Mouse (Mus musculus) forebrain, embryonic 15.5 days (tissue): Measurements from ENCODE around the gene Leprot. TPM values are rescaled to one million over a fixed set of nuclear protein-coding genes. Genes with fewer than 3 reads are reported as not detected.
A peak's percentile ranks its signal among the peaks of the same experiment; 100 is the strongest.

Source experiments
- ATAC-seq: fragments of 200-750 bp; cut with Nextera tagmentation; replicated peaks from 2 replicates; pipeline ENCODE4 v1.8.0; 2017; ENCODE audit warnings: mild to moderate bottlenecking, moderate TSS enrichment, moderate library complexity
- H3K27ac ChIP-seq: fragments of 300-500 bp; sonication (generic); replicated peaks from 2 replicates; pipeline ENCODE4 v1.5.1; 2015; ENCODE audit warnings: mild to moderate bottlenecking, inconsistent platforms
- H3K27me3 ChIP-seq: fragments of 300-500 bp; sonication (generic); 2 replicates; pipeline ENCODE4 v1.6.1; 2015; ENCODE audit warnings: inconsistent platforms
- H3K36me3 ChIP-seq: fragments of 300-500 bp; sonication (generic); 2 replicates; pipeline ENCODE4 v1.6.1; 2015; ENCODE audit warnings: mild to moderate bottlenecking, inconsistent platforms
- H3K4me1 ChIP-seq: fragments of 300-500 bp; sonication (generic); 2 replicates; pipeline ENCODE4 v1.6.1; 2015; ENCODE audit warnings: inconsistent platforms
- H3K4me2 ChIP-seq: fragments of 300-500 bp; sonication (generic); replicated peaks from 2 replicates; pipeline ENCODE4 v1.6.1; 2015; ENCODE audit warnings: mild to moderate bottlenecking, inconsistent platforms
- H3K4me3 ChIP-seq: fragments of 300-500 bp; sonication (generic); 2 replicates; pipeline ENCODE4 v1.5.1; 2015; ENCODE audit warnings: mild to moderate bottlenecking, inconsistent platforms
- H3K9ac ChIP-seq: fragments of 300-500 bp; sonication (generic); replicated peaks from 2 replicates; pipeline ENCODE4 v1.6.1; 2015; ENCODE audit warnings: mild to moderate bottlenecking, inconsistent platforms
- H3K9me3 ChIP-seq: fragments of 300-500 bp; sonication (generic); 2 replicates; pipeline ENCODE4 v1.6.1; 2016; ENCODE audit warnings: inconsistent platforms
- WGBS: fragments of 180-500 bp; shearing (Covaris S2); methylation state at CpG from one replicate; pipeline ENCODE4 v1.1.7; 2015; ENCODE audit warnings: mixed read lengths; 5-methylcytosine and 5-hydroxymethylcytosine counted together
- polyA plus RNA-seq: library from polyadenylated mRNA; unstranded; fragments of >200 nt; fragmentation: Nextera tagmentation; extraction: Ambion mirVana; gene quantifications from 2 replicates; pipeline ENCODE4 v1.2.1, GENCODE M21; 2015

The Leprot gene
- polyA plus RNA-seq, 1 experiment from 2014 or later: 88.7 TPM

DNA sequence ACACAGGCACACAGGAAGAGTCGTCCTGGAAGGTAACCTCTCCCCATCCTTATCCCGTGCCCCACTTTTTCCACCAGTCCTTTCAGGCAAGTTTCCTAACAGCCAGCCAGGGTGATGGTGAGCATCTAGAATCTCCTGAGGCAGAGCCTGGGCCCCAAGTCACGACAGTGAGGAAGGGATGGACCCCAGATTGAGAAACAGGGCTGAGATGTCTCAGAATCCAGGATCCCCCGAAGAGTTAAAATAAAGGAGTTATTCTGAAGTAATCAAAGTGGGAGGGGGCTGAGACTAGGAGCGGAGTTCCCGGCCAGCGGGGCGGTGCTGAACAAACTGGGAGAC, 692 bp upstream of the Leprot start:
- H3K36me3 ChIP-seq: 0 out of 2 replicates have a peak, but pooled peaks cover 3% of the 10 kb centered on the region
- H3K27ac ChIP-seq: peak overlapping the region; percentile 44; the same call in 1 of the 2 replicates
- peak overlapping the region; percentile 43 for H3K9ac ChIP-seq
- 0% methylated on average over 8 of the region's 8 CpGs for WGBS
- H3K27me3 ChIP-seq: no peaks in the 10 kb centered on the region
- H3K4me1 ChIP-seq: peaks cover 23% of the 10 kb centered on the region
- H3K4me2 ChIP-seq: peak overlapping the region; percentile 49
- no peaks in the 10 kb centered on the region for H3K9me3 ChIP-seq
- ATAC-seq: no peak
- H3K4me3 ChIP-seq: peak overlapping the region; percentile 85

GRCm38 (mm10) chr4:101647976-101648642, 591 bp downstream of the Leprot start:
- under 1% methylated on average over 20 of the region's 20 CpGs for WGBS
- ATAC-seq: no peak
- Histone ChIP-seq H3K4me1 (peaks cover 23% of the 10 kb centered on the region), H3K36me3 (no peaks in the 10 kb centered on the region), H3K4me3 (peak overlapping the region; percentile 85), H3K27ac (peak overlapping the region; percentile 95), H3K4me2 (peak overlapping the region; percentile 59), H3K9ac (peak overlapping the region; percentile 95), H3K9me3 (no peaks in the 10 kb centered on the region), H3K27me3 (no peaks in the 10 kb centered on the region)

DNA sequence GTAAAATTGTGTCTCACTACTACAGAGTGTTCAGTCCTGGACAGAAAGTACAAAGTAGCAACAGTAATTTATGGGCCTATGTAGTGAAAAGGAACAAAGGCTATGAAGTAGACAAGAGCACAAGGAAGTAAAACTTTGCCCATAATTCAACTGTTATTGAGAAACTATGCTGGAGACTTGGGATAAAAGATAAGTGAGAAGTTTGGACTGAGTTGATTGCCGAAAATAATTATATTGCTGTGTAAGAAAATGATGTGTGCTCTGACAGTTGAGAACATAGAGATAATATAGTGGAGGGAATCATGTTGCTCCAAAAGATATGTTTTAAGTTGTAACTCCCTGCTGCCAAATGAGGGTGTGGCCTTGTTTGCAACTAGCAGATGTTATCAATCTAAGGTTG, 1.2 kb downstream of the Leprot start:
- no peaks in the 10 kb centered on the region for H3K9me3 ChIP-seq
- 0 out of 2 replicates have a peak overlapping the region, but pooled peaks have one; percentile 95 for H3K27ac ChIP-seq
- peak overlapping the region; percentile 95; the same call in 1 of the 2 replicates for H3K9ac ChIP-seq
- H3K27me3 ChIP-seq: no peaks in the 10 kb centered on the region
- ATAC-seq: no peak
- peak overlapping the region; percentile 59 for H3K4me2 ChIP-seq
- 85% methylated on average over 1 of the region's 1 CpGs for WGBS
- peaks cover 23% of the 10 kb centered on the region for H3K4me1 ChIP-seq
- H3K4me3 ChIP-seq: peak overlapping the region; percentile 85
- H3K36me3 ChIP-seq: no peaks in the 10 kb centered on the region

DNA sequence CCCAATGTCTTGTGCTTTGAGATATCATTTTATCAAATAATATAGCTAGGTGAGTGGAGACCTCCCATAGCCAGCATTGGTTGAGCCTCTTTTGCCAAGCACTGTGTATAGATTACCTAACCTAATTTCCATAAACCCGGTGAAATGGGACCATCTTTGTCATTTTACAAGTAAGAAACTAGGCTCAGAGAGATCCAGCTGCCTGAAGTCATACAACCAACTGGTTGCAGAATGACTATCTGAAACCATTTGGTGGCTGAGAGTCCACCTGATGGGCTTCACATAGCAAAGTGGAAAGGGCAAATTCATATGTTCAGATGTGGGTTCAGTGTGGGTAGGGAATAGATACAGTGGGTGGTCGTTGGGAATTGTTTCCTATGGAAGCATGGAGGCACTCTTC, 3.4 kb downstream of the Leprot start:
- Histone ChIP-seq H3K36me3 (no peaks in the 10 kb centered on the region; the same call in 1 of the 2 replicates), H3K9ac (no peak overlapping the region), H3K27me3 (no peaks in the 10 kb centered on the region), H3K9me3 (no peaks in the 10 kb centered on the region), H3K4me1 (peaks cover 23% of the 10 kb centered on the region), H3K27ac (no peak overlapping the region), H3K4me3 (no peak overlapping the region), H3K4me2 (no peak overlapping the region)
- 92% methylated on average over 2 of the region's 2 CpGs for whole genome bisulfite sequencing
- ATAC-seq: no peak

DNA sequence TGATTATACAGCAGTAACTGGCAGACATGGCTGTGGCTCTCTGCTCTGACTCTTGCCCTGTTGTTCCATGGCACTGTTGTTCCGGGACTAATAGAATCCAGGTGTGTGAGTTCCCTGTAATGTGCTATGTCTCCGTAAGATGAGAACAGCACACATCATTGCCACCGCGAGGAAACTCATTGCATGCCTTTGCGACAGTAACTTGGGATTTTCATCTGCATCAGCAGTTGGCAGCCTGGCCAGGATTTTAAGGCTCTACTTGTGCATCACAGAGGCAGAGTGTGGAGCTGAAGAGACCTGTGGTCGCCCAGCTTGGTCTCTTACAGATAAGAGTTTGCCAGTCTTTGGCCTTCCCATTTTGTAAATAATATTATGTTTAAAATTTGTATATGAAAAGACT, 6.7 kb downstream of the Leprot start:
- Histone ChIP-seq H3K4me2 (no peak overlapping the region), H3K9me3 (no peaks in the 10 kb centered on the region), H3K27me3 (no peaks in the 10 kb centered on the region), H3K27ac (no peak overlapping the region), H3K9ac (no peak overlapping the region), H3K4me1 (peaks cover 4% of the 10 kb centered on the region; the same call in 1 of the 2 replicates), H3K4me3 (no peak overlapping the region), H3K36me3 (peaks cover 4% of the 10 kb centered on the region)
- 93% methylated on average over 6 of the region's 6 CpGs for WGBS
- ATAC-seq: no peak

GRCm38 (mm10) chr4:101654788-101655414, 7.4 kb downstream of the Leprot start:
- Histone ChIP-seq H3K4me3 (no peak overlapping the region), H3K27me3 (no peaks in the 10 kb centered on the region), H3K4me1 (no peaks in the 10 kb centered on the region), H3K4me2 (no peak overlapping the region), H3K27ac (no peak overlapping the region), H3K36me3 (peaks cover 10% of the 10 kb centered on the region), H3K9me3 (no peaks in the 10 kb centered on the region), H3K9ac (no peak overlapping the region)
- WGBS: 85% methylated on average over 4 of the region's 4 CpGs
- ATAC-seq: no peak

GRCm38 (mm10) chr4:101655415-101655790, 7.9 kb downstream of the Leprot start:
- no peak overlapping the region for H3K27ac ChIP-seq
- no peaks in the 10 kb centered on the region for H3K4me1 ChIP-seq
- H3K9ac ChIP-seq: no peak overlapping the region
- 93% methylated on average over 7 of the region's 7 CpGs for WGBS
- H3K4me2 ChIP-seq: no peak overlapping the region
- ATAC-seq: no peak
- H3K9me3 ChIP-seq: no peaks in the 10 kb centered on the region
- no peak overlapping the region for H3K4me3 ChIP-seq
- H3K27me3 ChIP-seq: no peaks in the 10 kb centered on the region
- H3K36me3 ChIP-seq: peaks cover 11% of the 10 kb centered on the region

DNA sequence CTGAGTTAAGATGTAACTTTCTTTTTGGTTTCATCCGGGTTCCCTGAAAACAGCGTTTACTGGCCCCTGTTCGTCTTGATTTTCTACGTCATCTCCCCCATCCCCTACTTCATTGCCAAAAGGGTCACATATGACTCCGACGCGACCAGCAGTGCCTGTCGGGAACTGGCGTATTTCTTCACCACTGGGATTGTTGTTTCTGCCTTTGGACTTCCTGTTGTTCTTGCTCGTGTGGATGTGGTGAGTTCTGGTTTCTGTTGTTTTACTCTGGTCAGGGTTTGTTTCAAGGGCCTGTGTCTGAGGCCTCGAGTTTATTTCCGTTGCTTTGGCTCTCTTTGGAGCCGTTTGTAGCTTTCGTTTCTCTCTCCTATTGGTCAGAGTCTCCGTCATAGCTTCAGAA, 8.5 kb downstream of the Leprot start:
- Histone ChIP-seq H3K4me1 (no peaks in the 10 kb centered on the region), H3K27me3 (no peaks in the 10 kb centered on the region), H3K4me2 (no peak overlapping the region), H3K9ac (no peak overlapping the region), H3K9me3 (no peaks in the 10 kb centered on the region), H3K27ac (no peak overlapping the region), H3K36me3 (peaks cover 14% of the 10 kb centered on the region), H3K4me3 (no peak overlapping the region)
- 88% methylated on average over 15 of the region's 15 CpGs for whole genome bisulfite sequencing
- ATAC-seq: no peak

DNA sequence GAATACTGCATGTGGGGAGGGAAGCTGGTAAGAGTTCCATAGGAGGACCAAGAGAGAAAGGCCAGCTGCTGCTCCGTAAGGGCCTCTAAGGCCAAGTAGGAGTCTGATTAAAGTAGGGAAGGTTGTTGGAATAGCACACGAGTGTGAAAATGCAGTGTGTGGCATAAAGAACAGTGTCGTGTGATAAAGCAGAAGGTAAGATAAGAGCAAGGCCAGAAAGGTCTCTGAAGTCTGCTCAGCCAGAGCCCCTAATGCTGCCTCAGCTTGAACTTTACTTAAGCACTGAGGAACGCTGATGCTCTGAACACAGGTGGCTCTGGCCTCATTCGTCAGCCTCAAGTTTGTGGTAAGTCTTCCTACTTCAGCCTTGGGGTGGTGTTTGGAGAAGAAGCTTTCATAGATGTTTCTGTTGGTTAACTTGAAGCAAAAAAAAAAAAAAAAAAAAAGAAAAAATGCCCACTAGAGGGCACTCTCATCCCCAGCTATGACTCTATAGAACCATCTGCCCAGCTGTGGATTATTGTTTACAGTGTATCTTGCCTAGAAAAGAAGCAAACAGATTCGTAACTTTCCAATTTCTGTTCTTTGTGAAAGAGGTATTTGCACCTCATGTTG, 9.5 kb downstream of the Leprot start:
- H3K9me3 ChIP-seq: no peaks in the 10 kb centered on the region
- H3K4me2 ChIP-seq: no peak overlapping the region
- H3K27me3 ChIP-seq: no peaks in the 10 kb centered on the region
- no peak overlapping the region for H3K9ac ChIP-seq
- no peak overlapping the region for H3K4me3 ChIP-seq
- 63% methylated on average over 6 of the region's 6 CpGs for WGBS
- H3K4me1 ChIP-seq: no peaks in the 10 kb centered on the region
- no peak overlapping the region for H3K27ac ChIP-seq
- peaks cover 20% of the 10 kb centered on the region for H3K36me3 ChIP-seq
- ATAC-seq: no peak

- H3K27ac ChIP-seq: no peak overlapping the region
- no peak overlapping the region for H3K4me2 ChIP-seq
- 67% methylated on average over 9 of the region's 9 CpGs for WGBS
- no peak overlapping the region for H3K9ac ChIP-seq
- no peak for ATAC-seq
- no peaks in the 10 kb centered on the region for H3K9me3 ChIP-seq
- H3K4me1 ChIP-seq: 0 out of 2 replicates have a peak, but pooled peaks cover 3% of the 10 kb centered on the region
- peaks cover 22% of the 10 kb centered on the region for H3K36me3 ChIP-seq
- H3K27me3 ChIP-seq: no peaks in the 10 kb centered on the region
- no peak overlapping the region for H3K4me3 ChIP-seq
Observed at GRCm38 (mm10) chr4:101664160-101664750, 16.7 kb downstream of the Leprot start.

DNA sequence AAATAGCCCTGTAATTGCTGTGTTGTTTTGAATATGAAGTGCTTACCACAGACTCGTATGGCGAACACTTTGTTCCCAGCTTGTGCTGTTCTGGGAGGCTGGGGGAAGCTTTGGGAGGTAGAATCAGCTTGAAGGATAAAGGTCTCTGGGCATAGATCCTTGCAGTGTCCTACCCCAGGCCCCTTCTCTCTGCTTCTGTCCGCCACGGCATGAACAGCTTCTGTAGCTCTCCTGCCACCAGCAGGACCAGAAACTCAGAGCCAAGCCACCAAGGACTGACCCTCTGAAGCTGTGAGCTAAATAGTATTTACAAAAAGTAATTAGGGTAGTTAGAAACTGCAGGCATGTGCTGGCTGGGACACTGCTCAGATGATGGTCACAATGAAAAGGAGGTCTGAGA, 17.2 kb downstream of the Leprot start:
- no peak for ATAC-seq
- H3K9me3 ChIP-seq: no peaks in the 10 kb centered on the region
- 91% methylated on average over 4 of the region's 4 CpGs for WGBS

GRCm38 (mm10) chr4:101669161-101669560, 21.6 kb downstream of the Leprot start:
- H3K9me3 ChIP-seq: no peaks in the 10 kb centered on the region
- no peak overlapping the region for H3K27ac ChIP-seq
- 0 out of 2 replicates have a peak, but pooled peaks cover 5% of the 10 kb centered on the region for H3K4me1 ChIP-seq
- H3K36me3 ChIP-seq: no peaks in the 10 kb centered on the region
- no peaks in the 10 kb centered on the region for H3K27me3 ChIP-seq
- H3K4me2 ChIP-seq: no peak overlapping the region
- no peak overlapping the region for H3K9ac ChIP-seq
- no peak overlapping the region for H3K4me3 ChIP-seq
- WGBS: 28% methylated on average over 5 of the region's 5 CpGs
- ATAC-seq: no peak

More for the DNA sequence above, 17.2 kb downstream of the Leprot start:
- H3K9ac ChIP-seq: no peak overlapping the region
- no peak overlapping the region for H3K4me3 ChIP-seq
- H3K36me3 ChIP-seq: peaks cover 17% of the 10 kb centered on the region
- H3K4me2 ChIP-seq: no peak overlapping the region
- 0 out of 2 replicates have a peak, but pooled peaks cover 5% of the 10 kb centered on the region for H3K4me1 ChIP-seq
- no peaks in the 10 kb centered on the region for H3K27me3 ChIP-seq
- H3K27ac ChIP-seq: no peak overlapping the region
